Mouse (Mus musculus) layer of hippocampus, adult 9-10 months (tissue): ENCODE data around the gene Usp33.
A peak's percentile ranks its signal among the peaks of the same experiment; 100 is the strongest.
"Not testable (repeated sequence)": the region's sequence is repeated elsewhere in the genome, so short reads cannot be mapped to it uniquely, and the experiment has no call there.

Experiments used
- DNase-seq: peaks from one replicate; pipeline ENCODE4 v3.0.0; 2022; ENCODE audit warnings: low spot score

The Usp33 gene

GRCm38 (mm10) chr3:152345732-152346632 lies at the start of gene Usp33:
Usp33 (plus strand) TSS chr3:152346478.
- DNase-seq: peak; percentile 82

GRCm38 (mm10) chr3:152300376-152301337 lies 45.6 kb upstream of the Usp33 start:
- no peak for DNase-seq

- no peak for DNase-seq
Observed at GRCm38 (mm10) chr3:152302991-152303390, 43.3 kb upstream of the Usp33 start.

- DNase-seq: no peak
Observed at GRCm38 (mm10) chr3:152304093-152304815, 42.0 kb upstream of the Usp33 start.

- no peak for DNase-seq
Observed at GRCm38 (mm10) chr3:152305080-152305479, 41.2 kb upstream of the Usp33 start.

- DNase-seq: no peak
Observed at GRCm38 (mm10) chr3:152305971-152306370, 40.3 kb upstream of the Usp33 start.

GRCm38 (mm10) chr3:152308485-152309249 lies 37.6 kb upstream of the Usp33 start:
- DNase-seq: no peak

GRCm38 (mm10) chr3:152309250-152309645 lies 37.0 kb upstream of the Usp33 start:
- no peak for DNase-seq

GRCm38 (mm10) chr3:152314666-152315065 lies 31.6 kb upstream of the Usp33 start:
- DNase-seq: not testable (repeated sequence)

- peak; percentile 37 for DNase-seq
Observed at GRCm38 (mm10) chr3:152315613-152316012, 30.7 kb upstream of the Usp33 start.

GRCm38 (mm10) chr3:152316447-152317173 lies 29.7 kb upstream of the Usp33 start:
- DNase-seq: not testable (repeated sequence)

- no peak for DNase-seq
Observed at GRCm38 (mm10) chr3:152320972-152321645, 25.2 kb upstream of the Usp33 start.

- no peak for DNase-seq
Observed at GRCm38 (mm10) chr3:152321765-152322547, 24.3 kb upstream of the Usp33 start.

- no peak for DNase-seq
Observed at GRCm38 (mm10) chr3:152332104-152332503, 14.2 kb upstream of the Usp33 start.

GRCm38 (mm10) chr3:152332545-152333300 lies 13.6 kb upstream of the Usp33 start:
- no peak for DNase-seq

- DNase-seq: no peak
Observed at GRCm38 (mm10) chr3:152333641-152334040, 12.6 kb upstream of the Usp33 start.

GRCm38 (mm10) chr3:152336085-152336484 lies 10.2 kb upstream of the Usp33 start:
- no peak for DNase-seq

- DNase-seq: peak; percentile 32
Observed at GRCm38 (mm10) chr3:152339862-152340557, 6.3 kb upstream of the Usp33 start, which contains the start of gene Miga1. Miga1 (minus strand) TSS chr3:152340407.
